Mouse (Mus musculus) intestine, embryonic 16.5 days (tissue): ENCODE results near the gene Sae1. TPM values are rescaled to one million over a fixed set of nuclear protein-coding genes. Genes with fewer than 3 reads are reported as not detected.
A peak's percentile ranks its signal among the peaks of the same experiment; 100 is the strongest.

ENCODE experiments used
- ATAC-seq: fragments of 200-750 bp; cut with Nextera tagmentation; 2 replicates; pipeline ENCODE4 v1.8.0; 2017; ENCODE audit warnings: moderate TSS enrichment, moderate library complexity
- H3K27ac ChIP-seq: fragments of 300-500 bp; sonication (generic); 2 replicates; pipeline ENCODE4 v1.5.1; 2014; ENCODE audit warnings: mild to moderate bottlenecking, low read length
- H3K27me3 ChIP-seq: fragments of 300-500 bp; sonication (generic); replicated peaks from 2 replicates; pipeline ENCODE4 v1.6.1; 2014; ENCODE audit warnings: low read length, control low read depth, mixed read lengths; ENCODE audit not compliant: control insufficient read depth, insufficient read depth
- H3K36me3 ChIP-seq: fragments of 300-500 bp; sonication (generic); 2 replicates; pipeline ENCODE4 v1.6.1; 2014; ENCODE audit warnings: low read length, control low read depth; ENCODE audit not compliant: control insufficient read depth, insufficient read depth
- H3K4me1 ChIP-seq: fragments of 300-500 bp; sonication (generic); 2 replicates; pipeline ENCODE4 v1.6.1; 2014; ENCODE audit warnings: low read length, control low read depth, mixed read lengths; ENCODE audit not compliant: control insufficient read depth, insufficient read depth
- H3K4me2 ChIP-seq: fragments of 300-500 bp; sonication (generic); 2 replicates; pipeline ENCODE4 v1.6.1; 2014; ENCODE audit warnings: low read depth, low read length, control low read depth
- H3K4me3 ChIP-seq: fragments of 300-500 bp; sonication (generic); 2 replicates; pipeline ENCODE4 v1.5.1; 2014; ENCODE audit warnings: mild to moderate bottlenecking, low read length
- H3K9ac ChIP-seq: fragments of 300-500 bp; sonication (generic); 2 replicates; pipeline ENCODE4 v1.6.1; 2014; ENCODE audit warnings: low read depth, low read length
- H3K9me3 ChIP-seq: fragments of 300-500 bp; sonication (generic); 2 replicates; pipeline ENCODE4 v1.6.1; 2016; ENCODE audit warnings: low read length, control low read depth; ENCODE audit not compliant: control insufficient read depth
- WGBS: fragments of 180-500 bp; shearing (Covaris S2); extraction: QIAGEN DNeasy Blood & Tissue Kit; methylation state at CpG from one replicate; pipeline ENCODE4 v1.1.7; 2014; 5-methylcytosine and 5-hydroxymethylcytosine counted together
- polyA plus RNA-seq: library from polyadenylated mRNA; unstranded; fragments of >200 nt; fragmentation: Nextera tagmentation; extraction: Ambion mirVana; gene quantifications from 2 replicates; pipeline ENCODE4 v1.2.1, GENCODE M21; 2015

The Sae1 gene
- polyA plus RNA-seq, 1 experiment from 2014 or later: 263 TPM

GRCm38 (mm10) chr7:16294837-16295236, 92.8 kb downstream of the Sae1 start:
- peak overlapping the region; percentile 68 for H3K9ac ChIP-seq
- no peaks in the 10 kb centered on the region for H3K9me3 ChIP-seq
- peak overlapping the region; percentile 73 for H3K4me2 ChIP-seq
- H3K4me1 ChIP-seq: peaks cover 21% of the 10 kb centered on the region
- H3K4me3 ChIP-seq: peak overlapping the region; percentile 52
- no peaks in the 10 kb centered on the region for H3K36me3 ChIP-seq
- WGBS: 0% methylated on average over 23 of the region's 23 CpGs
- ATAC-seq: peak; percentile 83
- H3K27ac ChIP-seq: peak overlapping the region; percentile 90
- H3K27me3 ChIP-seq: no peaks in the 10 kb centered on the region; the same call in 1 of the 2 replicates

GRCm38 (mm10) chr7:16294346-16294745, 93.3 kb downstream of the Sae1 start:
- H3K4me3 ChIP-seq: peak overlapping the region; percentile 52
- peak overlapping the region; percentile 68 for H3K9ac ChIP-seq

GRCm38 (mm10) chr7:16287791-16288190, 99.8 kb downstream of the Sae1 start:
- 81% methylated on average over 1 of the region's 1 CpGs for WGBS

More at GRCm38 (mm10) chr7:16294346-16294745, 93.3 kb downstream of the Sae1 start:
- Histone ChIP-seq H3K4me2 (peak overlapping the region; percentile 73), H3K36me3 (no peaks in the 10 kb centered on the region), H3K4me1 (peaks cover 17% of the 10 kb centered on the region), H3K27me3 (no peaks in the 10 kb centered on the region), H3K9me3 (no peaks in the 10 kb centered on the region), H3K27ac (peak overlapping the region; percentile 90; the same call in 1 of the 2 replicates)
- 29% methylated on average over 4 of the region's 4 CpGs for WGBS
- ATAC-seq: peak; percentile 52

GRCm38 (mm10) chr7:16287016-16287415, 100.6 kb downstream of the Sae1 start:
- ATAC-seq: no peak

More at GRCm38 (mm10) chr7:16287791-16288190, 99.8 kb downstream of the Sae1 start:
- H3K4me2 ChIP-seq: no peak overlapping the region
- H3K4me1 ChIP-seq: peaks cover 8% of the 10 kb centered on the region
- no peak overlapping the region for H3K4me3 ChIP-seq
- H3K9me3 ChIP-seq: no peaks in the 10 kb centered on the region
- peaks cover 6% of the 10 kb centered on the region; the same call in 1 of the 2 replicates for H3K36me3 ChIP-seq
- H3K9ac ChIP-seq: no peak overlapping the region
- no peaks in the 10 kb centered on the region for H3K27me3 ChIP-seq
- H3K27ac ChIP-seq: no peak overlapping the region
- no peak for ATAC-seq

GRCm38 (mm10) chr7:16286026-16286961, 101.3 kb downstream of the Sae1 start, which contains the start of gene Ccdc9:
TSS of gene Ccdc9 (minus strand) at chr7:16286795.
- Histone ChIP-seq H3K9me3 (no peaks in the 10 kb centered on the region), H3K36me3 (peaks cover 11% of the 10 kb centered on the region), H3K27ac (peak within 1 kb of the TSS; percentile 98), H3K27me3 (no peaks in the 10 kb centered on the region), H3K4me2 (peak within 1 kb of the TSS; percentile 79), H3K4me3 (peak within 1 kb of the TSS; percentile 71), H3K4me1 (peaks cover 8% of the 10 kb centered on the region), H3K9ac (peak within 1 kb of the TSS; percentile 86)
- ATAC-seq: peak; percentile 91
- under 1% methylated on average over 66 of the region's 70 CpGs for WGBS

More at GRCm38 (mm10) chr7:16287016-16287415, 100.6 kb downstream of the Sae1 start:
- Histone ChIP-seq H3K9ac (peak overlapping the region; percentile 86), H3K4me1 (peaks cover 8% of the 10 kb centered on the region), H3K27me3 (no peaks in the 10 kb centered on the region), H3K4me3 (peak overlapping the region; percentile 71), H3K9me3 (no peaks in the 10 kb centered on the region), H3K36me3 (peaks cover 11% of the 10 kb centered on the region), H3K27ac (peak overlapping the region; percentile 98; the same call in 1 of the 2 replicates), H3K4me2 (peak overlapping the region; percentile 79)
- 82% methylated on average over 2 of the region's 2 CpGs for WGBS

GRCm38 (mm10) chr7:16285450-16286025, 102.1 kb downstream of the Sae1 start:
- H3K4me2 ChIP-seq: peak overlapping the region; percentile 79
- no peaks in the 10 kb centered on the region for H3K27me3 ChIP-seq
- peak; percentile 68 for ATAC-seq
- H3K9me3 ChIP-seq: no peaks in the 10 kb centered on the region
- H3K4me1 ChIP-seq: peaks cover 8% of the 10 kb centered on the region
- H3K4me3 ChIP-seq: peak overlapping the region; percentile 71
- H3K9ac ChIP-seq: peak overlapping the region; percentile 49
- peak overlapping the region; percentile 88 for H3K27ac ChIP-seq
- WGBS: 2% methylated on average over 14 of the region's 14 CpGs
- H3K36me3 ChIP-seq: peaks cover 17% of the 10 kb centered on the region

GRCm38 (mm10) chr7:16284904-16285303, 102.7 kb downstream of the Sae1 start:
- Histone ChIP-seq H3K4me2 (peak overlapping the region; percentile 79), H3K4me3 (peak overlapping the region; percentile 71), H3K9me3 (no peaks in the 10 kb centered on the region), H3K9ac (peak overlapping the region; percentile 49; the same call in 1 of the 2 replicates), H3K36me3 (peaks cover 19% of the 10 kb centered on the region), H3K27me3 (no peaks in the 10 kb centered on the region), H3K4me1 (peaks cover 8% of the 10 kb centered on the region), H3K27ac (peak overlapping the region; percentile 88)
- ATAC-seq: no peak
- 52% methylated on average over 9 of the region's 9 CpGs for WGBS

GRCm38 (mm10) chr7:16284001-16284400, 103.6 kb downstream of the Sae1 start:
- Histone ChIP-seq H3K4me1 (peaks cover 8% of the 10 kb centered on the region), H3K4me3 (no peak overlapping the region), H3K27me3 (no peaks in the 10 kb centered on the region), H3K36me3 (peaks cover 22% of the 10 kb centered on the region), H3K9me3 (no peaks in the 10 kb centered on the region), H3K4me2 (no peak overlapping the region), H3K9ac (no peak overlapping the region), H3K27ac (no peak overlapping the region)
- 90% methylated on average over 8 of the region's 8 CpGs for WGBS
- ATAC-seq: no peak

GRCm38 (mm10) chr7:16282334-16282733, 105.3 kb downstream of the Sae1 start:
- no peak overlapping the region for H3K9ac ChIP-seq
- WGBS: 90% methylated on average over 13 of the region's 13 CpGs
- no peak for ATAC-seq
- peaks cover 23% of the 10 kb centered on the region for H3K36me3 ChIP-seq
- H3K4me1 ChIP-seq: peaks cover 8% of the 10 kb centered on the region
- H3K27me3 ChIP-seq: no peaks in the 10 kb centered on the region
- H3K9me3 ChIP-seq: no peaks in the 10 kb centered on the region
- H3K27ac ChIP-seq: no peak overlapping the region
- H3K4me3 ChIP-seq: no peak overlapping the region
- no peak overlapping the region for H3K4me2 ChIP-seq
